Mouse (Mus musculus): Measurements from ENCODE around the gene Tmbim1. TPM values are rescaled to one million over a fixed set of nuclear protein-coding genes. Genes with fewer than 3 reads are reported as not detected.

The Tmbim1 gene
- total and polyA plus RNA-seq, 3 experiments, result 41.3 to 148 (median 48.1) TPM

DNA sequence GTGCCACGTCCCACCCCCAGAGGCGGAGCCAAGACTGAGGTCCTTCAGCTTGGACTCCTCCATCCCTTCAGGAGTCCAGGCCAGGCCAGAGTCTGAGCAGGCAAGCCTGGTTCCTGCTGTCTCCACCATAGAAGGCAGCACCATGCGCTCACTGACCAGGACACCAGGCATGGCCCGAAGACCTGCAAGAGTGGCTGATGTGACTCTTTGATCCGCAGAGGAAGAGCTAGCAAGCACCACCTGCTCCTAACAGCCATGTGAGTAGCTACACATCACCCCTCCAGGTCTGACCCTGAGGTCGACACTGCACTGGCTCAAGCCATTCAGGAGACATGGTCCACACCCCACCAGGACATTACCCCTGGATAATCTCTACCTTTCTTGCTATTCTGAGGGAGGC, 28.4 kb downstream of the Tmbim1 start:
- whole genome bisulfite sequencing, result 70% methylated on average over 6 of the region's 6 CpGs
- Histone ChIP-seq H3K27me3 (ENCODE audit: control insufficient read depth, insufficient read depth, low read length) (no peaks in the 10 kb centered on the region), H3K9ac (ENCODE audit: low read depth, low read length) (no peak overlapping the region), H3K36me3 (ENCODE audit: control insufficient read depth, insufficient read depth, low read length) (no peaks in the 10 kb centered on the region), H3K27ac (no peak overlapping the region), H3K79me2 (replicated peaks; ENCODE audit: control insufficient read depth, insufficient read depth, low read length) (no peaks in the 10 kb centered on the region), H3K4me3 (no peak overlapping the region), H3K4me1 (ENCODE audit: control insufficient read depth, insufficient read depth, low read length) (peaks cover 2% of the 10 kb centered on the region; the same call in 1 of the 2 replicates)
- no peak for DNase-seq
- TF ChIP-seq POLR2A (IDR thresholded peaks at IDR 0.05; ENCODE audit: insufficient read depth, low read depth, low read length), result no peak
- TF ChIP-seq EP300 (IDR thresholded peaks at IDR 0.05; ENCODE audit: insufficient read depth, low read depth, low read length), result no peak
- TF ChIP-seq CTCF (IDR thresholded peaks at IDR 0.05), result no peak
- intact Hi-C loops (cut with DNase I), result no loop called here

DNA sequence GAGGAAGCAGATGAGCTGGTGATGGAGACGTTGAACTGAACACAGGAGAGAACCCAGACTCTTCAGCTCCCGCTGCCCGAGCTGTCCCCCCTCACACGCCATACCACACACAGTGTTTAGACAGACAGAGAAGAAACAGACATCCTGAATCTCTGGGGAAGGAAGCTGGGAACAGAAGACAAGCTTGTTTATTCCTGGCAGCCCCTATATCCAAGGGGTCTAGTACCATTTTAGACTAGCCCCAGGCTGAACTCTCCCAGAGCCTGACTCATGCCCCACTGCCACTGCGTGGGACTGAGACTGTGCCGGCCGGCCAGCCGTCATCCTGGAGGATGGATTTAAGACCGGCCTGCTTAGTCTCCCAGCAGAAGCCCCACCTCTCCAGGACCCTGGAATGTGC, 30.4 kb downstream of the Tmbim1 start:
- no peak for DNase-seq
- no peaks in the 10 kb centered on the region for H3K27me3 ChIP-seq (ENCODE audit: control insufficient read depth, insufficient read depth, low read length)
- intact Hi-C loops (cut with DNase I), result no loop called here
- H3K4me1 ChIP-seq (ENCODE audit: control insufficient read depth, insufficient read depth, low read length), result peaks cover 2% of the 10 kb centered on the region; the same call in 1 of the 2 replicates
- no peaks in the 10 kb centered on the region for H3K36me3 ChIP-seq (ENCODE audit: control insufficient read depth, insufficient read depth, low read length)
- no peak overlapping the region for H3K9ac ChIP-seq (ENCODE audit: low read depth, low read length)
- no peak overlapping the region for H3K27ac ChIP-seq
- WGBS, result 30% methylated on average over 9 of the region's 9 CpGs
- no peak overlapping the region for H3K4me3 ChIP-seq
- no peaks in the 10 kb centered on the region for H3K79me2 ChIP-seq (replicated peaks; ENCODE audit: control insufficient read depth, insufficient read depth, low read length)
- TF ChIP-seq EP300 (IDR thresholded peaks at IDR 0.05; ENCODE audit: insufficient read depth, low read depth, low read length), result no peak
- TF ChIP-seq CTCF (IDR thresholded peaks at IDR 0.05), result no peak
- TF ChIP-seq POLR2A (IDR thresholded peaks at IDR 0.05; ENCODE audit: insufficient read depth, low read depth, low read length), result no peak

DNA sequence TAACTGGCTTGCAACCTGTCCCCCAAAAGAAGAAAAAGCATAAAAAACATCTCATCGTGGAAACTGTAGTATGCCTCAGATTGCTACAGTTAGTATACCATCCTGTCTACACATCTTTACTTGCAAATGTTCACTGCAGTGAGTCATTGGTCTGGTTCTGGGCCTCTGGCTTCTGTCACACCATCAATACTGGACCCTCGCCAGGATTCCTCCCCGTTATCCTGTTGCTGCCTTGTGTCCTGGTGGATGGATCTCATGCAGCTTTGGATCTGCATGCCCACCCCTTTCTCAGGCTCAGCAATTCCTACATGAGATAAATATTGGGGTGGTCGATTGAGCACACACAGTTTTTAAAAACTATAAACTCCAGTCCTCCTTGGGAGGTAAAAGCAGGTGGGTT, 33.8 kb downstream of the Tmbim1 start:
- peaks cover 2% of the 10 kb centered on the region; the same call in 1 of the 2 replicates for H3K36me3 ChIP-seq (ENCODE audit: control insufficient read depth, insufficient read depth, low read length)
- no peak for DNase-seq
- no peaks in the 10 kb centered on the region for H3K27me3 ChIP-seq (ENCODE audit: control insufficient read depth, insufficient read depth, low read length)
- H3K9ac ChIP-seq (ENCODE audit: low read depth, low read length), result no peak overlapping the region
- 26% methylated on average over 4 of the region's 4 CpGs for WGBS
- no peaks in the 10 kb centered on the region for H3K79me2 ChIP-seq (replicated peaks; ENCODE audit: control insufficient read depth, insufficient read depth, low read length)
- no peak overlapping the region for H3K27ac ChIP-seq
- TF ChIP-seq CTCF (IDR thresholded peaks at IDR 0.05) (no peak), EP300 (IDR thresholded peaks at IDR 0.05; ENCODE audit: insufficient read depth, low read depth, low read length) (no peak), POLR2A (IDR thresholded peaks at IDR 0.05; ENCODE audit: insufficient read depth, low read depth, low read length) (no peak)
- H3K4me3 ChIP-seq, result no peak overlapping the region
- intact Hi-C loops (cut with DNase I), result no loop called here
- H3K4me1 ChIP-seq (ENCODE audit: control insufficient read depth, insufficient read depth, low read length), result peaks cover 2% of the 10 kb centered on the region; the same call in 1 of the 2 replicates

DNA sequence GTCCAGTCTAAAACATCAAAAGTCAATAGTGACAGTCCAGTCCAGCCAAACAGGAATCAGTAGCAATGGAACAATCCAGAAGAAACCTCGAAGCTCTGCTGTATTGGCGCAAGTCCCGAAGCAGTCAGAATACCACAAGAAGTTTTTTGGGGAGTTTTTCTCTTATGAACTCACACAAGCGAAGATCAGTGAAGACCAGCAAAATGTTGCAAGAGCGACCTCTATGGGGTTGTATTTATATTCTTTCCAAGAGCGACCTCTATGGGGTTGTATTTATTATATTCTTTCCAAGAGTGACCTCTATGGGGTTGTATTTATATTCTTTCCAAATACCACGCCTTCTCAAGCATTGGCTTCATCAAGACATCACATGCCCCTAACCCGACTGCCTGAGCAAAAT, 36.7 kb downstream of the Tmbim1 start:
- whole genome bisulfite sequencing, result 86% methylated on average over 8 of the region's 8 CpGs
- H3K27me3 ChIP-seq (ENCODE audit: control insufficient read depth, insufficient read depth, low read length), result no peaks in the 10 kb centered on the region
- no peak overlapping the region for H3K27ac ChIP-seq
- intact Hi-C loops (cut with DNase I), result no loop called here
- DNase-seq, result no peak
- H3K4me3 ChIP-seq, result no peak overlapping the region
- TF ChIP-seq CTCF (IDR thresholded peaks at IDR 0.05) (0 out of 2 replicates have a peak, but pooled peaks have one; percentile 8), EP300 (IDR thresholded peaks at IDR 0.05; ENCODE audit: insufficient read depth, low read depth, low read length) (no peak), POLR2A (IDR thresholded peaks at IDR 0.05; ENCODE audit: insufficient read depth, low read depth, low read length) (no peak)
- no peaks in the 10 kb centered on the region for H3K79me2 ChIP-seq (replicated peaks; ENCODE audit: control insufficient read depth, insufficient read depth, low read length)
- no peaks in the 10 kb centered on the region for H3K4me1 ChIP-seq (ENCODE audit: control insufficient read depth, insufficient read depth, low read length)
- no peak overlapping the region for H3K9ac ChIP-seq (ENCODE audit: low read depth, low read length)
- H3K36me3 ChIP-seq (ENCODE audit: control insufficient read depth, insufficient read depth, low read length), result peaks cover 2% of the 10 kb centered on the region; the same call in 1 of the 2 replicates

DNA sequence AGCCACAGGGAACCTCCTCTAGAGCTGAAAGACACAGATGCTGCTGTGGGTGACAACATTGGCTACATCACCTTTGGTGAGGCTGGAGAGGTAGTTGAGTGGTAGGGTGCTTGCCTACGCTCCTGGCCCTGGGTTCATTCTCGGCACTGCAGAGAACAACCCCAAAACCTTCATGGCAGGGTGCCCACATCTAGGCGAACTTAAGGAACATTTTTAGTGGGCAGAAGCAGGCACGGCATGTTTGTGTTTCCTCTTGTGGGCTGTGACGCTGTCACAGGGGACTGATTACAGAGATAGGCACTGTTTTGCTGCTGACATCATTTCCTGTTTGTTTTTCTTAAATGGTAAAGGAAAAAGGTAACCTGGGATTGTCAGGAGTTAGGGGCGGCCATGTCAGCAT, 42.9 kb downstream of the Tmbim1 start:
- Histone ChIP-seq H3K27ac (no peak overlapping the region; the same call in 1 of the 2 replicates), H3K9ac (ENCODE audit: low read depth, low read length) (no peak overlapping the region), H3K4me3 (no peak overlapping the region), H3K36me3 (ENCODE audit: control insufficient read depth, insufficient read depth, low read length) (no peaks in the 10 kb centered on the region), H3K4me1 (ENCODE audit: control insufficient read depth, insufficient read depth, low read length) (0 out of 2 replicates have a peak, but pooled peaks cover 4% of the 10 kb centered on the region), H3K79me2 (replicated peaks; ENCODE audit: control insufficient read depth, insufficient read depth, low read length) (no peaks in the 10 kb centered on the region), H3K27me3 (ENCODE audit: control insufficient read depth, insufficient read depth, low read length) (no peaks in the 10 kb centered on the region)
- TF ChIP-seq EP300 (IDR thresholded peaks at IDR 0.05; ENCODE audit: insufficient read depth, low read depth, low read length) (no peak), CTCF (IDR thresholded peaks at IDR 0.05) (no peak), POLR2A (IDR thresholded peaks at IDR 0.05; ENCODE audit: insufficient read depth, low read depth, low read length) (no peak)
- intact Hi-C loops (cut with DNase I), result no loop called here
- no peak for DNase-seq
- 49% methylated on average over 6 of the region's 6 CpGs for WGBS

DNA sequence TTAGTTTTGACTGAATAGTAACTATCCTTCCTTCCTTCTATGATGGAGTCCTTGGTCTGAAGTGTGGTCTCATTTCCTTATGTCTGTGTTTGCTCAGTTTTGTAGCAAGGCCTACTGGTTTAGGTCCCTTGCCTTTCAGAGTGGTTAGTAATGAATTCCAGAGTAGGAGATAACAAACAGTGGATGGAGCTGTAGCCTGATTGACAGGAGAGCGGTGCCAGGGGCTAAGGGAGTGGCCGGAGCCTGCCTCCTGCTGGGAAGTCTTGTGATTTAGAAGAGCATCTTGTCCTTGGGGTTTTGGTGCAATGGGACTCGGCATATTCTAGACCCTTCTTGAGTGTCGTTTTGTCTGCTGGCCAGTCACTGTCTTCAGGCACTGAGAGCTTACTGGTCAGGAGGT, 48.6 kb downstream of the Tmbim1 start:
- H3K4me3 ChIP-seq, result no peak overlapping the region
- TF ChIP-seq CTCF (IDR thresholded peaks at IDR 0.05) (peak; percentile 31), POLR2A (IDR thresholded peaks at IDR 0.05; ENCODE audit: insufficient read depth, low read depth, low read length) (no peak), EP300 (IDR thresholded peaks at IDR 0.05; ENCODE audit: insufficient read depth, low read depth, low read length) (no peak)
- no peaks in the 10 kb centered on the region for H3K27me3 ChIP-seq (ENCODE audit: control insufficient read depth, insufficient read depth, low read length)
- peaks cover 4% of the 10 kb centered on the region for H3K4me1 ChIP-seq (ENCODE audit: control insufficient read depth, insufficient read depth, low read length)
- intact Hi-C loops (cut with DNase I), result no loop called here
- no peak overlapping the region for H3K9ac ChIP-seq (ENCODE audit: low read depth, low read length)
- peaks cover 15% of the 10 kb centered on the region for H3K36me3 ChIP-seq (ENCODE audit: control insufficient read depth, insufficient read depth, low read length)
- no peak overlapping the region for H3K27ac ChIP-seq
- H3K79me2 ChIP-seq (replicated peaks; ENCODE audit: control insufficient read depth, insufficient read depth, low read length), result peaks cover 3% of the 10 kb centered on the region; the same call in 1 of the 2 replicates
- WGBS, result 54% methylated on average over 4 of the region's 4 CpGs
- no peak for DNase-seq
